Mouse (Mus musculus): ENCODE measurements around the gene Cd70. TPM values are rescaled to one million over a fixed set of nuclear protein-coding genes. Genes with fewer than 3 reads are reported as not detected.
"Not testable (repeated sequence)": the region's sequence is repeated elsewhere in the genome, so short reads cannot be mapped to it uniquely, and the experiment has no call there.

Gene Cd70
- polyA plus RNA-seq, 1 experiment from 2014 or later: not detected

DNA sequence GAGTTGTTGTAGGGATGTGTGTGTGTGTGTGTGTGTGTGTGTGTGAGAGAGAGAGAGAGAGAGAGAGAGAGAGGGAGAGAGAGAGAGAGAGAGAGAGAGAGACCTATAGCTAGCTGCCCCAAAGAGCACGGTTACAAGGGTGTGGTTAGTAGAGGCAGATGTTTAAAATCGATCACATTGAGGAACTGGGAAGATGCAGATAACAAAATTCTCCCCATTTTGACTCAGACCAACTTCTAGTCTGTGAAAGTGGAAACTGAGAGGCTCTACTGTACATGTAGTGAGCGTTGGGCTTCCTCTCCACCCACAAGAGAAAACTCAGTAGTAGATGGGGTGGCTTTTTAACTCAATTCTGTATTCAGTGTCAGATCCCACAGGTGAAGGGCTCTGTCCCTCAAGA lies 9.9 kb downstream of the Cd70 start:
- no peak overlapping the region for H3K4me3 ChIP-seq (replicated peaks; ENCODE audit: low read length)
- WGBS: 86% methylated on average over 3 of the region's 3 CpGs
- H3K4me2 ChIP-seq (ENCODE audit: low read length): no peak overlapping the region
- H3K4me1 ChIP-seq (replicated peaks; ENCODE audit: control insufficient read depth, insufficient read depth, low read length): no peaks in the 10 kb centered on the region
- no peaks in the 10 kb centered on the region for H3K9me3 ChIP-seq (ENCODE audit: control insufficient read depth, low read length)
- H3K27me3 ChIP-seq (replicated peaks; ENCODE audit: control insufficient read depth, insufficient read depth, low read length): no peaks in the 10 kb centered on the region
- no peak overlapping the region for H3K9ac ChIP-seq (replicated peaks; ENCODE audit: low read depth, low read length)
- ATAC-seq: no peak
- H3K27ac ChIP-seq (ENCODE audit: low read length): no peak overlapping the region
- no peaks in the 10 kb centered on the region for H3K36me3 ChIP-seq (ENCODE audit: control insufficient read depth, insufficient read depth)

DNA sequence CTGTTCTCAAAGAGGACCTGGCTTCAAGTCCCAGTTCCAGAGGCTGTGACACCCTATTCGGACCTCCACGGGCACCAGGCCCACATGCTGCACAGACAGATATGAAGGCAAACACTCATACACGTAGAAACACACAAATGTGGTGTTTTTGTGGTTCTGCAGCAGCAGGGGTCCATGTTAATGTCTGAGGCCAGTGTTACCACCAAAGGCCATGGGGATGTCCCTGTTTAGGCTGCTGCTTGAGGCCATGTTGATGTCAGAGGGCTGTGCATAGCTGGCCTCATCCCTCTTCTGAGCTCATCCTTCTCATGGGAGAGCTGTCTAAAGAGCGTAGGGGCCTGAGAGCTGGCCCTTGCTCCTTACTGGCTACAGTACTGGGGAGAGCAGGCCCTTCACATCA lies 10.9 kb downstream of the Cd70 start:
- 87% methylated on average over 4 of the region's 4 CpGs for WGBS
- Histone ChIP-seq H3K4me3 (replicated peaks; ENCODE audit: low read length) (no peak overlapping the region), H3K4me1 (replicated peaks; ENCODE audit: control insufficient read depth, insufficient read depth, low read length) (no peaks in the 10 kb centered on the region), H3K9ac (replicated peaks; ENCODE audit: low read depth, low read length) (no peak overlapping the region), H3K4me2 (ENCODE audit: low read length) (no peak overlapping the region), H3K36me3 (ENCODE audit: control insufficient read depth, insufficient read depth) (no peaks in the 10 kb centered on the region), H3K27me3 (replicated peaks; ENCODE audit: control insufficient read depth, insufficient read depth, low read length) (no peaks in the 10 kb centered on the region), H3K27ac (ENCODE audit: low read length) (no peak overlapping the region), H3K9me3 (ENCODE audit: control insufficient read depth, low read length) (no peaks in the 10 kb centered on the region)
- no peak for ATAC-seq

GRCm38 (mm10) chr17:57135635-57136034 lies 13.9 kb downstream of the Cd70 start:
- H3K27me3 ChIP-seq (replicated peaks; ENCODE audit: control insufficient read depth, insufficient read depth, low read length): no peaks in the 10 kb centered on the region
- H3K27ac ChIP-seq (ENCODE audit: low read length): no peak overlapping the region
- no peak overlapping the region for H3K4me3 ChIP-seq (replicated peaks; ENCODE audit: low read length)
- no peaks in the 10 kb centered on the region for H3K36me3 ChIP-seq (ENCODE audit: control insufficient read depth, insufficient read depth)
- no peaks in the 10 kb centered on the region for H3K4me1 ChIP-seq (replicated peaks; ENCODE audit: control insufficient read depth, insufficient read depth, low read length)
- 88% methylated on average over 3 of the region's 3 CpGs for WGBS
- no peak for ATAC-seq
- H3K4me2 ChIP-seq (ENCODE audit: low read length): no peak overlapping the region
- H3K9ac ChIP-seq (replicated peaks; ENCODE audit: low read depth, low read length): no peak overlapping the region
- no peaks in the 10 kb centered on the region for H3K9me3 ChIP-seq (ENCODE audit: control insufficient read depth, low read length)

- Histone ChIP-seq H3K4me1 (replicated peaks; ENCODE audit: control insufficient read depth, insufficient read depth, low read length) (no peaks in the 10 kb centered on the region), H3K4me2 (ENCODE audit: low read length) (no peak overlapping the region), H3K4me3 (replicated peaks; ENCODE audit: low read length) (no peak overlapping the region), H3K27ac (ENCODE audit: low read length) (no peak overlapping the region), H3K9me3 (ENCODE audit: control insufficient read depth, low read length) (no peaks in the 10 kb centered on the region), H3K27me3 (replicated peaks; ENCODE audit: control insufficient read depth, insufficient read depth, low read length) (no peaks in the 10 kb centered on the region), H3K36me3 (ENCODE audit: control insufficient read depth, insufficient read depth) (no peaks in the 10 kb centered on the region), H3K9ac (replicated peaks; ENCODE audit: low read depth, low read length) (no peak overlapping the region)
- WGBS: 91% methylated on average over 2 of the region's 2 CpGs
- no peak for ATAC-seq
These were observed 14.9 kb downstream of the Cd70 start for GRCm38 (mm10) chr17:57134693-57135092.

GRCm38 (mm10) chr17:57134021-57134420 lies 15.6 kb downstream of the Cd70 start:
- not testable (repeated sequence) for H3K4me1 ChIP-seq (replicated peaks; ENCODE audit: control insufficient read depth, insufficient read depth, low read length); H3K9me3 ChIP-seq (ENCODE audit: control insufficient read depth, low read length); H3K27ac ChIP-seq (ENCODE audit: low read length); H3K9ac ChIP-seq (replicated peaks; ENCODE audit: low read depth, low read length); H3K36me3 ChIP-seq (ENCODE audit: control insufficient read depth, insufficient read depth); H3K4me3 ChIP-seq (replicated peaks; ENCODE audit: low read length); ATAC-seq; H3K27me3 ChIP-seq (replicated peaks; ENCODE audit: control insufficient read depth, insufficient read depth, low read length); H3K4me2 ChIP-seq (ENCODE audit: low read length)
- 21% methylated on average over 3 of the region's 3 CpGs for WGBS

DNA sequence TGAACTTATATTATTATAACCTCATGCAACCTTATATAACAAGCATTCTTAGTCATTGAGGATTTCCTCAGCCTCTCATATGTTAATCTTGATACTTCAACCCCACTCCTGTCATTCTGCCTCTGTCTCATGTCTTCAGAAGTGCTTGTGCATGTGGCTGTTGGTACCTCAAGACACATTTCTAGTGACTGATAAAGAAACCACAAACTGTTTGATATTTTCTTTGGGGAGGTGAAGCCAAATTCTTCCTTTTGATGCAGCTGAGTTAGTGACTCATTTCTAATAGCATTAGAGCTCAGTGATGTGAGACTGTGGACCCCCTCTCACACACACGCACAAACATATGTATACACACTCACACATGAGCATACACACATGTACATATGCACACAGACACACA lies 17.8 kb downstream of the Cd70 start:
- Histone ChIP-seq H3K4me1 (replicated peaks; ENCODE audit: control insufficient read depth, insufficient read depth, low read length) (no peaks in the 10 kb centered on the region), H3K27me3 (replicated peaks; ENCODE audit: control insufficient read depth, insufficient read depth, low read length) (no peaks in the 10 kb centered on the region), H3K4me2 (ENCODE audit: low read length) (no peak overlapping the region), H3K9me3 (ENCODE audit: control insufficient read depth, low read length) (no peaks in the 10 kb centered on the region), H3K4me3 (replicated peaks; ENCODE audit: low read length) (no peak overlapping the region), H3K9ac (replicated peaks; ENCODE audit: low read depth, low read length) (no peak overlapping the region), H3K27ac (ENCODE audit: low read length) (no peak overlapping the region), H3K36me3 (ENCODE audit: control insufficient read depth, insufficient read depth) (no peaks in the 10 kb centered on the region)
- WGBS: 88% methylated on average over 1 of the region's 1 CpGs
- ATAC-seq: no peak

GRCm38 (mm10) chr17:57125853-57126622 lies 23.5 kb downstream of the Cd70 start:
- WGBS: 55% methylated on average over 3 of the region's 3 CpGs
- Histone ChIP-seq H3K36me3 (ENCODE audit: control insufficient read depth, insufficient read depth) (no peaks in the 10 kb centered on the region), H3K4me2 (ENCODE audit: low read length) (no peak overlapping the region), H3K9ac (replicated peaks; ENCODE audit: low read depth, low read length) (no peak overlapping the region), H3K9me3 (ENCODE audit: control insufficient read depth, low read length) (no peaks in the 10 kb centered on the region), H3K27ac (ENCODE audit: low read length) (no peak overlapping the region), H3K4me1 (replicated peaks; ENCODE audit: control insufficient read depth, insufficient read depth, low read length) (no peaks in the 10 kb centered on the region), H3K27me3 (replicated peaks; ENCODE audit: control insufficient read depth, insufficient read depth, low read length) (no peaks in the 10 kb centered on the region), H3K4me3 (replicated peaks; ENCODE audit: low read length) (no peak overlapping the region)
- no peak for ATAC-seq

- no peaks in the 10 kb centered on the region for H3K27me3 ChIP-seq (replicated peaks; ENCODE audit: control insufficient read depth, insufficient read depth, low read length)
- H3K27ac ChIP-seq (ENCODE audit: low read length): no peak overlapping the region
- no peaks in the 10 kb centered on the region for H3K9me3 ChIP-seq (ENCODE audit: control insufficient read depth, low read length)
- H3K4me2 ChIP-seq (ENCODE audit: low read length): no peak overlapping the region
- no peak overlapping the region for H3K4me3 ChIP-seq (replicated peaks; ENCODE audit: low read length)
- 90% methylated on average over 4 of the region's 4 CpGs for WGBS
- H3K4me1 ChIP-seq (replicated peaks; ENCODE audit: control insufficient read depth, insufficient read depth, low read length): no peaks in the 10 kb centered on the region
- no peak for ATAC-seq
- no peak overlapping the region for H3K9ac ChIP-seq (replicated peaks; ENCODE audit: low read depth, low read length)
- no peaks in the 10 kb centered on the region for H3K36me3 ChIP-seq (ENCODE audit: control insufficient read depth, insufficient read depth)
These were observed 24.8 kb downstream of the Cd70 start for GRCm38 (mm10) chr17:57124792-57125191.

- ATAC-seq: no peak
- no peaks in the 10 kb centered on the region for H3K27me3 ChIP-seq (replicated peaks; ENCODE audit: control insufficient read depth, insufficient read depth, low read length)
- no peaks in the 10 kb centered on the region for H3K36me3 ChIP-seq (ENCODE audit: control insufficient read depth, insufficient read depth)
These were observed 26.1 kb downstream of the Cd70 start for GRCm38 (mm10) chr17:57123192-57124118.

More at GRCm38 (mm10) chr17:57123192-57124118, 26.1 kb downstream of the Cd70 start:
- Histone ChIP-seq H3K4me1 (replicated peaks; ENCODE audit: control insufficient read depth, insufficient read depth, low read length) (no peaks in the 10 kb centered on the region), H3K4me3 (replicated peaks; ENCODE audit: low read length) (no peak overlapping the region), H3K9me3 (ENCODE audit: control insufficient read depth, low read length) (no peaks in the 10 kb centered on the region), H3K27ac (ENCODE audit: low read length) (no peak overlapping the region), H3K9ac (replicated peaks; ENCODE audit: low read depth, low read length) (no peak overlapping the region), H3K4me2 (ENCODE audit: low read length) (no peak overlapping the region)
- 89% methylated on average over 11 of the region's 11 CpGs for WGBS
